Mouse (Mus musculus) testis, adult 10 weeks (tissue): ENCODE results near the gene Olfr1462. TPM values are rescaled to one million over a fixed set of nuclear protein-coding genes. Genes with fewer than 3 reads are reported as not detected.

ENCODE experiments used
- polyA plus RNA-seq: library from polyadenylated mRNA; stranded (reverse); fragments of 350-450 nt; fragmentation: Illumina TruSeq; extraction: RNeasy Lipid Tissue Mini Kit (QIAGEN cat#74804); gene quantifications from one replicate; pipeline ENCODE4 v1.2.3, GENCODE M21; 2014; ENCODE audit warnings: low read depth, low replicate concordance

Gene Olfr1462
- not detected for polyA plus RNA-seq

GRCm38 (mm10) chr19:13185434-13185833 is at the start of gene Olfr1462:
TSS of gene Olfr1462 (plus strand) at chr19:13185734.

GRCm38 (mm10) chr19:13149449-13149848 is 36.1 kb upstream of the Olfr1462 start, which contains the start of gene Olfr1459:
TSS of gene Olfr1459 (minus strand) at chr19:13149549.

GRCm38 (mm10) chr19:13162700-13163099 is 22.8 kb upstream of the Olfr1462 start, which contains the start of gene Olfr1461:
TSS of gene Olfr1461 (plus strand) at chr19:13163000.

GRCm38 (mm10) chr19:13231028-13231427 is 45.5 kb downstream of the Olfr1462 start, which contains the start of gene Olfr1463:
TSS of gene Olfr1463 (plus strand) at chr19:13231328.

Other genes with a start within 250 kb of the Olfr1462 start
- gene Olfr1450, start 235.5 kb upstream of the Olfr1462 start, polyA plus RNA-seq, result not detected
- gene Olfr1451, start 190.7 kb upstream of the Olfr1462 start, polyA plus RNA-seq, result not detected
- gene Olfr1453, start 157.4 kb upstream of the Olfr1462 start, polyA plus RNA-seq, result not detected
- not detected for gene Olfr1454, start 125.1 kb upstream of the Olfr1462 start, polyA plus RNA-seq
- gene Olfr1457, start 87.8 kb upstream of the Olfr1462 start, polyA plus RNA-seq, result not detected
- gene Olfr1458, start 79.0 kb upstream of the Olfr1462 start, polyA plus RNA-seq, result not detected
- 0.04 TPM for gene Olfr1459, start 36.2 kb upstream of the Olfr1462 start, polyA plus RNA-seq
- not detected for gene Olfr1461, start 22.7 kb upstream of the Olfr1462 start, polyA plus RNA-seq
- not detected for gene Olfr1463, start 45.6 kb downstream of the Olfr1462 start, polyA plus RNA-seq
- gene Olfr1465, start 129.8 kb downstream of the Olfr1462 start, polyA plus RNA-seq, result not detected
- gene Olfr1466, start 153.1 kb downstream of the Olfr1462 start, polyA plus RNA-seq, result not detected
- not detected for gene Olfr1467, start 176.5 kb downstream of the Olfr1462 start, polyA plus RNA-seq
- not detected for gene Olfr1469, start 222.1 kb downstream of the Olfr1462 start, polyA plus RNA-seq